Mouse (Mus musculus) bone marrow, adult 2 months (tissue): ENCODE data around the gene Bcar3.

Experiments
- CTCF ChIP-seq: fragments of 200-500 bp; IDR thresholded peaks from 2 replicates; pipeline ENCODE4 v1.5.1; 2011; ENCODE audit warnings: low read length, control low read depth; ENCODE audit not compliant: control insufficient read depth, insufficient read depth
- POLR2A ChIP-seq: fragments of 200-500 bp; IDR thresholded peaks from 2 replicates; pipeline ENCODE4 v1.6.1; 2011; ENCODE audit warnings: low read depth, mild to moderate bottlenecking, control low read depth, low read length, borderline replicate concordance; ENCODE audit not compliant: control insufficient read depth

GRCm38 (mm10) chr3:122509534-122510239 is 215.8 kb downstream of the Bcar3 start:
- TF ChIP-seq CTCF: no peak
- no peak for TF ChIP-seq POLR2A
